Mouse (Mus musculus) liver, adult 2 months (tissue): Measurements from ENCODE around the gene A630001G21Rik. TPM values are rescaled to one million over a fixed set of nuclear protein-coding genes. Genes with fewer than 3 reads are reported as not detected.

Experiments used
- DNase-seq: peaks from one replicate; pipeline ENCODE4 v3.0.0-alpha.2; 2011; ENCODE audit warnings: low read depth, low spot score; ENCODE audit errors: extremely low read depth
- H3K27ac ChIP-seq: fragments of 200-500 bp; replicated peaks from 2 replicates; pipeline ENCODE4 v1.5.1; 2012; ENCODE audit warnings: low read depth, mild to moderate bottlenecking, control low read depth, inconsistent platforms, low read length; ENCODE audit not compliant: insufficient read depth
- H3K27me3 ChIP-seq: fragments of 200-500 bp; 2 replicates; pipeline ENCODE4 v1.6.1; 2012; ENCODE audit warnings: mild to moderate bottlenecking, moderate library complexity, low read length, inconsistent platforms; ENCODE audit not compliant: control insufficient read depth, insufficient read depth
- H3K36me3 ChIP-seq: fragments of 200-500 bp; 2 replicates; pipeline ENCODE4 v1.6.1; 2012; ENCODE audit warnings: low read length, inconsistent platforms; ENCODE audit not compliant: control insufficient read depth, insufficient read depth
- H3K4me1 ChIP-seq: fragments of 200-500 bp; 2 replicates; pipeline ENCODE4 v1.6.1; 2011; ENCODE audit warnings: low read length; ENCODE audit not compliant: control insufficient read depth, insufficient read depth
- H3K4me3 ChIP-seq: fragments of 200-500 bp; 2 replicates; pipeline ENCODE4 v1.5.1; 2011; ENCODE audit warnings: low read depth, mild to moderate bottlenecking, control low read depth, low read length, moderate library complexity; ENCODE audit not compliant: insufficient read depth
- H3K79me2 ChIP-seq: fragments of 200-500 bp; 2 replicates; pipeline ENCODE4 v1.6.1; 2012; ENCODE audit warnings: inconsistent platforms, mild to moderate bottlenecking, low read length, moderate library complexity; ENCODE audit not compliant: control insufficient read depth, insufficient read depth
- H3K9ac ChIP-seq: fragments of 200-500 bp; 2 replicates; pipeline ENCODE4 v1.6.1; 2012; ENCODE audit warnings: low read depth, mild to moderate bottlenecking, control low read depth, inconsistent platforms, low read length
- CTCF ChIP-seq: fragments of 200-500 bp; IDR thresholded peaks from 2 replicates; pipeline ENCODE4 v1.5.1; 2011; ENCODE audit warnings: low read depth, low read length, control low read depth
- POLR2A ChIP-seq: fragments of 200-500 bp; IDR thresholded peaks from 2 replicates; pipeline ENCODE4 v1.6.1; 2011; ENCODE audit warnings: low read length, control low read depth; ENCODE audit not compliant: insufficient read depth; ENCODE audit errors: extremely low read depth
- WGBS: fragments of 180-500 bp; shearing (Covaris S2); methylation state at CpG from one replicate; pipeline ENCODE4 v1.1.7; 2018; 5-methylcytosine and 5-hydroxymethylcytosine counted together
- polyA plus RNA-seq: library from polyadenylated mRNA; depleted of rRNA; stranded (reverse); fragments of >200 nt; gene quantifications from 2 replicates; pipeline ENCODE4 v1.2.3, GENCODE M21; 2012
- total RNA-seq: library from RNA; depleted of rRNA; stranded (reverse); fragments of >200 nt; gene quantifications from 2 replicates; pipeline ENCODE4 v1.2.3, GENCODE M21; 2014

The A630001G21Rik gene
- total and polyA plus RNA-seq, 2 experiments: 0.37 to 0.77 TPM

GRCm38 (mm10) chr1:85703245-85704186 is 74.9 kb downstream of the A630001G21Rik start:
- WGBS: 35% methylated on average over 22 of the region's 22 CpGs
- H3K9ac ChIP-seq: no peak overlapping the region
- no peaks in the 10 kb centered on the region for H3K4me1 ChIP-seq
- H3K79me2 ChIP-seq: no peaks in the 10 kb centered on the region
- H3K27ac ChIP-seq: peak overlapping the region; percentile 1; the same call in 1 of the 2 replicates
- DNase-seq: peak; percentile 30
- no peak overlapping the region for H3K4me3 ChIP-seq
- peaks cover 5% of the 10 kb centered on the region; the same call in 1 of the 2 replicates for H3K36me3 ChIP-seq
- H3K27me3 ChIP-seq: no peaks in the 10 kb centered on the region
- TF ChIP-seq CTCF (no peak), POLR2A (no peak)

DNA sequence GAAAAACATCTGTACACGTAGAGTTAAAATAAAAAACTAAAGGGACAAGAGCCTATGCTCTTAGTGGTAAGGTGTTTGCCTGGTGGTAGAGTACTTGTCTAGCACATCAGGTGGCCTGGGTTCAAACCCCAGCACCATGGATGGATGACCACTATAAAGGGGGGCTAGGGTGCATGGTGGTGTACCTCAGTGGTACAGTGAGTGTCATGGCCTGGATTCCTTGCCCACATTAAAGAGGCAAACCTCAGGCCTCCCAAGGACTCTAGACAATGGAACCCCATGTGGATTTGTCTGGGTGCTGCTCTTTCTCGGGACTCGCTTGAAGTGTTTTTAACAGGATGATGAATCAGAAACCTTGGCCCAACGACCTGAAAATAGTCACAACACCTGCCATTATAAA is 75.9 kb downstream of the A630001G21Rik start:
- no peaks in the 10 kb centered on the region for H3K79me2 ChIP-seq
- no peak for TF ChIP-seq POLR2A
- no peak for TF ChIP-seq CTCF
- WGBS: 75% methylated on average over 4 of the region's 4 CpGs
- no peaks in the 10 kb centered on the region for H3K4me1 ChIP-seq
- H3K4me3 ChIP-seq: no peak overlapping the region
- no peak for DNase-seq
- no peak overlapping the region for H3K9ac ChIP-seq
- no peaks in the 10 kb centered on the region for H3K27me3 ChIP-seq
- no peak overlapping the region for H3K27ac ChIP-seq
- peaks cover 5% of the 10 kb centered on the region; the same call in 1 of the 2 replicates for H3K36me3 ChIP-seq

GRCm38 (mm10) chr1:85697721-85698493 is 80.5 kb downstream of the A630001G21Rik start:
- Histone ChIP-seq H3K27me3 (no peaks in the 10 kb centered on the region), H3K4me3 (no peak overlapping the region), H3K9ac (no peak overlapping the region), H3K4me1 (no peaks in the 10 kb centered on the region), H3K36me3 (0 out of 2 replicates have a peak, but pooled peaks cover 5% of the 10 kb centered on the region), H3K27ac (no peak overlapping the region), H3K79me2 (no peaks in the 10 kb centered on the region)
- 76% methylated on average over 4 of the region's 4 CpGs for WGBS
- no peak for TF ChIP-seq CTCF
- no peak for TF ChIP-seq POLR2A
- no peak for DNase-seq

DNA sequence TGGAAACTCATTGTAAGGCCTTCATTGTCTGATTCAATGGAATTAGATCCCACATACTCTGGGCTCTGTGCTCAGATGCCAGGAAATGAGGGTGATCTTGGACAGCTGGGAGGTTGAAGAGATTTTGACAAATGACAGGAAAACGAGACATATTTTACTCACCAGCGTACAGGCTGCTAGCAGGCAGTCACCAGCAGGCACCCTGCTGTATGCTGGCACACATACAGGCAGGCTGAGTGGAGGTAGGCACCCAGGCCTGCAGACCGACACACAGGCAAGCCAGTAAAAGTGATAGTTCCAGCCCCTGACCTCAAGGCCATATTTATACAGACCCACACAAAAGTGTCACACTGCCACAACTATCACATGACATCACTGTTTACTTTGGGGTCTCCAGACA is 82.8 kb downstream of the A630001G21Rik start:
- Histone ChIP-seq H3K4me1 (no peaks in the 10 kb centered on the region), H3K4me3 (no peak overlapping the region), H3K9ac (no peak overlapping the region), H3K27me3 (no peaks in the 10 kb centered on the region), H3K79me2 (no peaks in the 10 kb centered on the region), H3K27ac (no peak overlapping the region), H3K36me3 (0 out of 2 replicates have a peak, but pooled peaks cover 5% of the 10 kb centered on the region)
- TF ChIP-seq POLR2A (no peak), CTCF (no peak)
- 80% methylated on average over 3 of the region's 3 CpGs for WGBS
- no peak for DNase-seq

DNA sequence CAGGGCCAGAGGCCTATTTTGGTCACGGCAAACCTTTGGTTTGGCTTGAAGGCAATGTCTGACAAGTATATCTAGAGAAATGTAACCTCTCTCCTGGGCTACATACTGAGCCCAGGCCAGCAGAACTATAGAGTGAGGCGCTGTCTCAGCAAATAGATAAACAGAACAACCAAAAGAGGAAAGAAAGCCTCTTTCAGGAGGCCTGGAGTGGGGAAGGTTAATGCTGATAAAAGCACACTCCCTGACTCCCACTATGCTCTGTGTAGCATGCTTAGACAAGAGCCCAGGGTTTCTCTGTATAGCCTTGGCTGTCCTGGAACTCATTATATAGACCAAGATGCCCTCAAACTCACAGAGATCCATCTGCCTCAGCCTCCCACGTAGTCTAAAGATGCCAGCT is 85.2 kb downstream of the A630001G21Rik start:
- H3K27me3 ChIP-seq: no peaks in the 10 kb centered on the region
- TF ChIP-seq POLR2A: no peak
- no peak for TF ChIP-seq CTCF
- H3K4me3 ChIP-seq: no peak overlapping the region
- peaks cover 2% of the 10 kb centered on the region; the same call in 1 of the 2 replicates for H3K36me3 ChIP-seq
- H3K79me2 ChIP-seq: no peaks in the 10 kb centered on the region
- H3K27ac ChIP-seq: no peak overlapping the region
- no peaks in the 10 kb centered on the region for H3K4me1 ChIP-seq
- H3K9ac ChIP-seq: no peak overlapping the region
- DNase-seq: no peak
- WGBS: 64% methylated on average over 3 of the region's 3 CpGs
